Mouse (Mus musculus) T-cell, adult 66 days (primary cell): Measurements from ENCODE around the gene Xpo4. TPM values are rescaled to one million over a fixed set of nuclear protein-coding genes. Genes with fewer than 3 reads are reported as not detected.

Source experiments
- total RNA-seq, 2 experiments: library from RNA; stranded (reverse); gene quantifications; 3 replicates in 1 of 2; 4 replicates in 1 of 2; pipeline ENCODE4 v1.2.4; 2023

The Xpo4 gene
- total RNA-seq: 10 to 100 TPM; 36.5 to 42.0 TPM

DNA sequence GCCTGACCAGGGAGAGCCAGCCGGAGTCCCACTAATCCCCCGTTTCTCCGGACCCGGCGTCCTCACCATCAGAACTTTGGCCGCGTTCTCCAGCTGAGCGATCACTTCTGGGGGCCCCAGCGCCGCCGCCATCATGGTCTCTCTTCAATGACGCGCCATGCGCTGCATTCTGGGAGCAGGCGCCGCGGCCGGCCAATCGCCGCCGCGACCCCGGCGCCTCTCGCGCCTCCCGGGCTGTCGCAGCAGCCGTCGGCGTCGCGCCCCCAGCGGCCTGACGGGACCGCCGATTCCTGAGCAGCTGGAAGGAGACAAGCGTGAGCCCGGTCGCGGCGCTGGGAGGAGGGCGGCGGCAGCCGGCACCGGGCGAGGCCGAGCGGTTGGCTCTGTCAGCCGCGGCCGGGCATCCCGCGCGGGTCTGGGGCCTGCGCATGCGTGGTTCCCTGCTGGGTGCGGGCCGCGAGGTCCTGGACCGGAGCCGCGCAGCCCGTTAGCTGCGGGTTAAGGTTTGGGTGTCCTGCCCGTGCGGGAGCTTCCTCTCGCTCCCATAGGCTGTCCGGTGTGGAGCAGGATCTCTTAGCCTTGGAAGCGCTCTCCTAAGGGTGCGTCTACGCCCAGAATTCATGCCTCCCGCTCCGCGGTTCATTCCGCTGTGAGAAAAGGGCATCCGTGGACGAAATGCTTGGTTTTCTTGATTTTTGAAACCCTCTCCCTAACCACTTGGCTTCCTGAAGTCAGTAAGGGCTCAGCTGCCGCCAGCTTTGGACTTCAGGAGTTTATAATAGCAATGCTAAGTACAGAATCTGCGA is at the start of gene Xpo4:
Gene Xpo4, minus strand, starts transcription at position 609 of the 806 bp plus-strand sequence.

DNA sequence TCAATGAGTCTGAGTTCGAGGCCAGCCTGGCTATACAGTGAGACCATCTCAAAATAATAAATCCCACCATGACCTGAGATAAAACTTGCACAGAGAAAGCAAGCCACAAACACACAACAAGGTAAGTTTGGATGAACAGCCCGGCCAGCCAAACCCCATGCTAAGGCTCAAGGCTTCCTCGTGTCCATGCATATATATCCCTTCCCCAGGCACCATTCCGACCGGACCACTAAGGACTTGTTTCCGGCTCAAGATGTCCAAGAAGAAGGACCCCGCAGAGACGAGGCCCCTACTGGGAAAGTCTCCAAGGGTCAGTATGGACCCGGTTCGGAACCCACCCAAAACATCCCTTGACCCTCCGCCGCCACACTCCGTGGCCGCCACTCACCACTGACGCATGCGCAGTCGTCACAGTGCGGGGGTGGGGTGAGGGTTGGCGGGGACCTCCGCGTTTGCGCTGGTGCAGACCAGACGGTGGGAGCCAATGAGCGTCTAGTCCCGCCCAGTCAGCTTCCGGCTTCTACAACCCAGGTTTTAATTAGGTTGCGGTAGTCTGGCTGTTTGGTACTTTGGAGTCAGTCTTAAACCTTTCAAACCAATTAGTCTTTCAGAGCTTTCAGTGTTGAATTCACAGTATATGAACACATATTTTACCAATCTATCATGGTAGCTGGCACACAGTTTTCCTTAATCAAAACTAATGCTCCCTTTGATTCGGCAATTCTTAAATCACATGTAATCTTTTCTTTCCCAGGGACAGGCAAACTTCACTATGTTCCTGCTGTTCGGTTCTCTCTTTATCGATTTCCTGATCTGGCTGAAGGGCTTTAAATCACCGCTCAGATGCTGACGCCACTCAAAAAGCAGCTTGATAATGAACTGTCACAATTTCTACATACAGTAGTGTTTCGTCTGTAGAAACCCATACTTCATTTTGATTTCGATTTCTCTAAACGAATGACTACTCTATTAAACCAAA is 93.8 kb downstream of the Xpo4 start, which contains the start of gene Eef1akmt1:
Gene Eef1akmt1, minus strand, starts transcription at position 458 of the 979 bp plus-strand sequence.

Other genes starting within 250 kb of the Xpo4 start
- 1 to 10 TPM; 6.4 to 6.8 TPM for gene Ift88, start 241.4 kb downstream of the Xpo4 start, total RNA-seq
- gene Il17d, start 140.7 kb downstream of the Xpo4 start, total RNA-seq: not detected
- gene Eef1akmt1, start 93.8 kb downstream of the Xpo4 start, total RNA-seq: 10 to 100 TPM; 14.1 to 15.4 TPM
- gene Gm49361, start 80.7 kb upstream of the Xpo4 start, total RNA-seq: under 1 TPM in 1 of 2 experiments, not detected in 1; 0.44 TPM
- gene Lats2, start 93.0 kb upstream of the Xpo4 start, total RNA-seq: 10 to 100 TPM; 51.1 to 55.2 TPM
- 10 to 100 TPM; 60.5 to 77.3 TPM for gene Sap18, start 132.8 kb upstream of the Xpo4 start, total RNA-seq
- 1 to 10 TPM; 4.4 to 6.5 TPM for gene Ska3, start 160.8 kb upstream of the Xpo4 start, total RNA-seq
- 10 to 100 TPM; 48.5 to 62.3 TPM for gene Mrpl57, start 160.8 kb upstream of the Xpo4 start, total RNA-seq
- 10 to 100 TPM; 81.8 to 85.1 TPM for gene Zdhhc20, start 224.8 kb upstream of the Xpo4 start, total RNA-seq